Comparison of ENCODE assay signal across 24 mouse cellular contexts in the genomic region with DNA sequence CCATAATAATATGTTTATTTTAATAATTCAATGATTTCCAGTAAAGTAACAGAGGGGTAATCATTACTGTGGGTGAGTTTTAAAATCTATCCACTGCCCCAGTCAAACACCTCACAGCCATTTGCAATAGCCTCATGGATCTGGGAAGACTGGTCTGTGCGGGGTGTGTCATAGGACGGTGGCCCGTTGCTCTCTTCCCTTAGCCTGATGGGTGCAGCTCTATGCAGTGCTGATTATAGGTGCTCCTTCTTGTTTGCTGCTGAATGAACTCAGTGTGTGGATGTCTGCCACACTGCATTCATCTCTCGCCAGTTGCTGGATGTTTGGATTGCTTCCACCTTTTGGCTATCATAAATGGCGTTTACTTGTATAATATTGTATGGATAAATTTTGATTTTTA.
"Had no signal": no experiment of that assay in that cellular context is flagged by ENCODE, and none has a peak within 500 bp of the region (broad histone marks: within the 10 kb centered on the region; RNA-seq: fewer than 3 reads in every experiment).

No protein-coding gene starts in this region.

- H3K4me1 ChIP-seq: heart, embryonic 13.5 days; heart, embryonic 15.5 days; hindbrain, embryonic 13.5 days; hindbrain, embryonic 15.5 days; kidney, embryonic 15.5 days; limb, embryonic 13.5 days; limb, embryonic 15.5 days had no signal

- H3K4me3 ChIP-seq: heart, embryonic 13.5 days; heart, embryonic 15.5 days; hindbrain, embryonic 13.5 days; hindbrain, embryonic 15.5 days; kidney, embryonic 15.5 days; limb, embryonic 13.5 days; limb, embryonic 15.5 days; liver, embryonic 12.5 days had no signal

- H3K9ac ChIP-seq: heart, embryonic 13.5 days; heart, embryonic 15.5 days; hindbrain, embryonic 13.5 days; hindbrain, embryonic 15.5 days; kidney, embryonic 15.5 days; limb, embryonic 13.5 days; limb, embryonic 15.5 days; liver, embryonic 12.5 days had no signal

- DNase-seq: gastrocnemius, postnatal 14 days; gastrocnemius, postnatal 36 days; heart, adult 18-20 months; heart, postnatal 14 days; heart, postnatal 36 days; kidney, adult 11 months; kidney, adult 2 months; kidney, adult 9 months; kidney, postnatal 14 days; kidney, postnatal 36 days; layer of hippocampus, adult 9-11 months; layer of hippocampus, postnatal 36 days; left cerebral cortex, postnatal 4 days had no signal

- H3K9me3 ChIP-seq: heart, embryonic 13.5 days; heart, embryonic 15.5 days; hindbrain, embryonic 15.5 days; limb, embryonic 13.5 days; limb, embryonic 15.5 days; liver, embryonic 12.5 days had no signal

- H3K27ac ChIP-seq: heart, embryonic 13.5 days; heart, embryonic 15.5 days; hindbrain, embryonic 13.5 days; hindbrain, embryonic 15.5 days; hindbrain, postnatal 0 days; kidney, embryonic 15.5 days; kidney, postnatal 0 days; limb, embryonic 13.5 days; limb, embryonic 15.5 days; liver, embryonic 12.5 days had no signal

- H3K36me3 ChIP-seq: heart, embryonic 13.5 days; heart, embryonic 15.5 days; hindbrain, embryonic 13.5 days; hindbrain, embryonic 15.5 days; kidney, embryonic 15.5 days; limb, embryonic 13.5 days; limb, embryonic 15.5 days; liver, embryonic 12.5 days had no signal

- H3K27me3 ChIP-seq: heart, embryonic 13.5 days; heart, embryonic 15.5 days; hindbrain, embryonic 13.5 days; hindbrain, embryonic 15.5 days; kidney, embryonic 15.5 days; limb, embryonic 13.5 days; limb, embryonic 15.5 days; liver, embryonic 12.5 days had no signal

- H3K4me2 ChIP-seq: heart, embryonic 11.5 days; heart, embryonic 13.5 days; heart, embryonic 15.5 days; hindbrain, embryonic 13.5 days; hindbrain, embryonic 15.5 days; kidney, embryonic 15.5 days; limb, embryonic 13.5 days; limb, embryonic 15.5 days; liver, embryonic 12.5 days had no signal

- ATAC-seq: hindbrain, postnatal 0 days; liver, embryonic 12.5 days had no signal
